In the genomic region with DNA sequence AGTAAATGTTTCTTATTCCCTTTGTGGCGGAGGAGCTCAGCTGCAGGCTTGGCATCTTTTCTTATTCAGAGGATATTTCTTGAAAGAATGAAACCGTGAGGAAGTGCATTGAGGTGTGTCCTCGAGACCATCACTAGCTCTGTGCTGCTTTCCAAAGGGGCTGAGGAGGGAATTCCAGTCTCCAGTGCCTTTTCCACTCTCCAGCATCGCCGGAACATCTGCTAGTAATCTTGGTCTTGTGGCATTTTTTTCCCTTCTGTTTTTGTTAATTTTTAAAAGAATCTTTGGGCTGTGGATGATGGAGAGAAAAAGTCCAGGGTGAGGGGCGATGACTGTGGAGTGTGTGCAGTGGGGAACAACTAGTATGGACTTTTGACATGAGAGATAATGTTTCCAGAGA, we compare ENCODE assay signal across 15 mouse cellular contexts.
A peak's percentile ranks its signal among the peaks of the same experiment; 100 is the strongest.
DNase-seq lines count a peak whose midpoint lies in the region; ATAC-seq and TF ChIP-seq lines count a peak whose summit lies in the region.
"Had no signal": no experiment of that assay in that cellular context is flagged by ENCODE, and none has a peak within 500 bp of the region (broad histone marks: within the 10 kb centered on the region; RNA-seq: fewer than 3 reads in every experiment).

No protein-coding gene starts in this region.

- H3K4me3 ChIP-seq in gastrocnemius, adult 2 months, result no peak overlapping the region
- H3K4me3 ChIP-seq in embryonic facial prominence, embryonic 10.5 days, result no peak overlapping the region
- no peak overlapping the region for H3K4me3 ChIP-seq in embryonic facial prominence, embryonic 14.5 days (ENCODE audit: low read depth, low read length)
- no peak overlapping the region for H3K4me3 ChIP-seq in limb, embryonic 13.5 days
- H3K4me3 ChIP-seq: heart, embryonic 13.5 days had no signal

- H3K4me1 ChIP-seq in embryonic facial prominence, embryonic 10.5 days, result peaks cover 19% of the 10 kb centered on the region
- H3K4me1 ChIP-seq in embryonic facial prominence, embryonic 14.5 days (ENCODE audit: control insufficient read depth, insufficient read depth, low read length), result peaks cover 21% of the 10 kb centered on the region; the same call in 1 of the 2 replicates
- H3K4me1 ChIP-seq in limb, embryonic 13.5 days, result peaks cover 15% of the 10 kb centered on the region
- H3K4me1 ChIP-seq: heart, embryonic 13.5 days had no signal

- ATAC-seq in embryonic facial prominence, embryonic 14.5 days (ENCODE audit: low read depth), result no peak; the same call in 1 of the 2 replicates
- no peak; the same call in 1 of the 2 replicates for ATAC-seq in limb, embryonic 13.5 days (ENCODE audit: low FRiP score, low read depth)

- no peaks in the 10 kb centered on the region for H3K9me3 ChIP-seq in embryonic facial prominence, embryonic 10.5 days
- H3K9me3 ChIP-seq in embryonic facial prominence, embryonic 14.5 days (ENCODE audit: control insufficient read depth, low read length), result no peaks in the 10 kb centered on the region
- H3K9me3 ChIP-seq in limb, embryonic 13.5 days, result no peaks in the 10 kb centered on the region
- H3K9me3 ChIP-seq: heart, embryonic 13.5 days; midbrain, embryonic 13.5 days had no signal

- no peaks in the 10 kb centered on the region for H3K27me3 ChIP-seq in embryonic facial prominence, embryonic 10.5 days (replicated peaks; ENCODE audit: low read depth, poor library complexity, severe bottlenecking)
- no peaks in the 10 kb centered on the region for H3K27me3 ChIP-seq in embryonic facial prominence, embryonic 14.5 days (replicated peaks; ENCODE audit: control insufficient read depth, insufficient read depth, low read length)
- H3K27me3 ChIP-seq in limb, embryonic 13.5 days, result no peaks in the 10 kb centered on the region

- H3K27ac ChIP-seq in gastrocnemius, adult 2 months, result peak overlapping the region; percentile 40; the same call in 1 of the 2 replicates
- peak overlapping the region; percentile 45; the same call in 1 of the 2 replicates for H3K27ac ChIP-seq in embryonic facial prominence, embryonic 10.5 days (replicated peaks)
- H3K27ac ChIP-seq in embryonic facial prominence, embryonic 14.5 days (replicated peaks; ENCODE audit: low read depth, low read length), result peak overlapping the region; percentile 80
- H3K27ac ChIP-seq in limb, embryonic 13.5 days, result peak overlapping the region; percentile 49; the same call in 1 of the 2 replicates
- H3K27ac ChIP-seq: heart, embryonic 13.5 days; liver, embryonic 14.5 days had no signal

- 57% methylated on average over 6 of the region's 6 CpGs for WGBS in embryonic facial prominence, embryonic 10.5 days
- 37% methylated on average over 6 of the region's 6 CpGs for WGBS in embryonic facial prominence, embryonic 14.5 days
- whole genome bisulfite sequencing in limb, embryonic 13.5 days, result 57% methylated on average over 6 of the region's 6 CpGs

- peak overlapping the region; percentile 33 for H3K4me2 ChIP-seq in embryonic facial prominence, embryonic 14.5 days (ENCODE audit: low read depth, low read length)
- H3K4me2 ChIP-seq in limb, embryonic 13.5 days (replicated peaks), result no peak overlapping the region
- H3K4me2 ChIP-seq: heart, embryonic 13.5 days had no signal

- H3K36me3 ChIP-seq in embryonic facial prominence, embryonic 10.5 days (replicated peaks), result no peaks in the 10 kb centered on the region
- H3K36me3 ChIP-seq in embryonic facial prominence, embryonic 14.5 days (ENCODE audit: control insufficient read depth, insufficient read depth, low read length), result no peaks in the 10 kb centered on the region
- H3K36me3 ChIP-seq in limb, embryonic 13.5 days, result no peaks in the 10 kb centered on the region
- H3K36me3 ChIP-seq: heart, embryonic 13.5 days; midbrain, embryonic 13.5 days had no signal

- no peak overlapping the region for H3K9ac ChIP-seq in embryonic facial prominence, embryonic 14.5 days (ENCODE audit: low read depth, low read length)
- no peak overlapping the region for H3K9ac ChIP-seq in limb, embryonic 13.5 days
- H3K9ac ChIP-seq: heart, embryonic 13.5 days; liver, embryonic 14.5 days; midbrain, embryonic 13.5 days had no signal

- intact Hi-C loops in gastrocnemius, adult 2 months (cut with DNase I), result no loop called here

- TF ChIP-seq CTCF in gastrocnemius, adult 2 months (IDR thresholded peaks at IDR 0.05), result no peak

- DNase-seq in gastrocnemius, adult 2 months, result no peak
- DNase-seq in gastrocnemius, adult 8-10 months (ENCODE audit: low spot score in 2 of 2), result no peak
- DNase-seq in embryonic facial prominence, embryonic 10.5 days (ENCODE audit: low spot score), result peak; percentile 40
- peak; percentile 70 for DNase-seq in embryonic facial prominence, embryonic 14.5 days (ENCODE audit: low spot score)
- no peak for DNase-seq in urinary bladder, postnatal 36 days (ENCODE audit: low spot score in 2 of 2)
- no peak for DNase-seq in layer of hippocampus, adult 9-10 months (ENCODE audit: low spot score)
- DNase-seq: adrenal gland, postnatal 36 days; cerebellum, adult 8-10 months; heart, postnatal 36 days; kidney, adult 9 months; kidney, postnatal 36 days had no signal

Comparison
In these comparisons a context has a peak if more than half of its experiments do, and no peak if none do; other contexts are left out.
1. DNase-seq: peak in embryonic facial prominence, embryonic 10.5 days (single experiment) and embryonic facial prominence, embryonic 14.5 days (single experiment); none in gastrocnemius, adult 2 months (single experiment), gastrocnemius, adult 8-10 months (0 of 2), urinary bladder, postnatal 36 days (0 of 2) and layer of hippocampus, adult 9-10 months (single experiment).
2. Peak in every context shown above with its lines, with median percentiles within 50 percentile points of each other: H3K27ac ChIP-seq.